Mouse (Mus musculus): Measurements from ENCODE around the gene Chtf18. TPM values are rescaled to one million over a fixed set of nuclear protein-coding genes. Genes with fewer than 3 reads are reported as not detected.

Gene Chtf18
- polyA plus RNA-seq, 1 experiment from 2014 or later, result 11.9 TPM

DNA sequence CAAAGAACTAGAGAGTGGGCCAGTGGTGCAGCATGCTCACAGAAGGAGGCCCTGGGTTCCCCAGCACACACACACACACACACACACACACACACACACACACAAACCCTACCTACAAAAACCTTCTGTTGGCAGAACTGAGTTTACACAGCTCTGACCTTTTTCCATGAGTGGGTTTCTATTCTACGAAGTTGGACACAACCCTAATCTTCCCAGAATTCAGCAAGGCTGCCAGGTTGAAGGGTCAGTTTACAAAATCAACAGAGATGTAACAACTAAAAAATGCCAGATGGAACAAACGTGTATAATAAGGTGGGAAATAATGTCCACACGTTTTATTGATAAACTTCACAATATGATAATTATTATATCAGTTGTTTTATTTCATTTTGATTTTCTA, 30.5 kb upstream of the Chtf18 start:
- 73% methylated on average over 3 of the region's 3 CpGs for WGBS
- no peaks in the 10 kb centered on the region for H3K27me3 ChIP-seq (ENCODE audit: control insufficient read depth, insufficient read depth, low read length)
- no peak overlapping the region for H3K9ac ChIP-seq (ENCODE audit: low read depth, low read length)
- H3K9me3 ChIP-seq (ENCODE audit: control insufficient read depth, low read length), result no peaks in the 10 kb centered on the region
- ATAC-seq (ENCODE audit: low FRiP score) (no peak), DNase-seq (ENCODE audit: low spot score) (no peak)
- H3K4me3 ChIP-seq (ENCODE audit: low read depth, low read length), result no peak overlapping the region
- H3K36me3 ChIP-seq (ENCODE audit: control insufficient read depth, insufficient read depth, low read length), result no peaks in the 10 kb centered on the region
- H3K4me2 ChIP-seq (replicated peaks; ENCODE audit: low read depth, low read length), result no peak overlapping the region
- no peaks in the 10 kb centered on the region for H3K4me1 ChIP-seq (replicated peaks; ENCODE audit: control insufficient read depth, insufficient read depth, low read length)
- no peak overlapping the region for H3K27ac ChIP-seq (ENCODE audit: low read depth, low read length)

- H3K27ac ChIP-seq (ENCODE audit: low read depth, low read length), result no peak overlapping the region
- no peaks in the 10 kb centered on the region for H3K4me1 ChIP-seq (replicated peaks; ENCODE audit: control insufficient read depth, insufficient read depth, low read length)
- DNase-seq (ENCODE audit: low spot score) (no peak), ATAC-seq (ENCODE audit: low FRiP score) (no peak)
- no peaks in the 10 kb centered on the region for H3K36me3 ChIP-seq (ENCODE audit: control insufficient read depth, insufficient read depth, low read length)
- H3K4me2 ChIP-seq (replicated peaks; ENCODE audit: low read depth, low read length), result no peak overlapping the region
- no peak overlapping the region for H3K4me3 ChIP-seq (ENCODE audit: low read depth, low read length)
- 83% methylated on average over 9 of the region's 9 CpGs for WGBS
- no peaks in the 10 kb centered on the region for H3K9me3 ChIP-seq (ENCODE audit: control insufficient read depth, low read length)
- no peaks in the 10 kb centered on the region for H3K27me3 ChIP-seq (ENCODE audit: control insufficient read depth, insufficient read depth, low read length)
- H3K9ac ChIP-seq (ENCODE audit: low read depth, low read length), result no peak overlapping the region
These were observed 29.4 kb upstream of the Chtf18 start for GRCm38 (mm10) chr17:25756378-25757242.

DNA sequence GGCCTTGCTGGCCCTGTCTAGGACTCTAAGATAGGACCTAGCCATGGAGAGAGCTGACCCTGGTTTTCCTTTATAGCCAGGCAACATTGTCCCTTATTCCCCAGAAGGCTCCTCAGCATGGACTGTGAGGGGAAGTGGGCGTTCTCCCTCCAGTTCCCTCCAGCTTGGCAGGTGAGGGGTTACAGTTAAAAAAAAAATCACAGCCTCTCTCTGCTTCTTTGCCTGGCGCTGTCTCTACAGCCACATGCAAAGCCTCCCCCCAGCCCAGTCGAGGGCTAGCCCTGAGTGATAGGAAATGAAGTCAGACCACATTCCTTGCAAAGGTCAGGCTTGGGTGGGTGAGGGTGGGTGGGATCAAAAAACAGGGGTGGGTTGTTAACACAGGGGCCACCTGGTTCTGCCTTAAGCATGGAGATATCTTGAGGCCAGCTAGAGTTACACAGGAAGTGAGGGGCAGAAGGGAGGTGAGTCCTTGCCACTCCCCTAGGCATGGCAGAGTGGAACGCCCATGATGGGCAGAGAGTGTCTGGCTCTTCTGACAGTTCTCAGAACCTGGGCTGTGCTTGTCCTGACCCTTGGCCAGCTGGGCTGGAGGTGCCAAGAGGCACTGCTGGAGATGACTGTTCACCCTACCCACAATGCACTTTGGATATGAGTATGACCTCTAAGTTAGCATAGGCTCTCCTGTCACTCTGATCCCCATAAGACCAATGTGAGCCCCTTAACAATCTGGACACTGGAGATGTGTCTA, 28.6 kb upstream of the Chtf18 start:
- H3K27ac ChIP-seq (ENCODE audit: low read depth, low read length), result no peak overlapping the region
- no peaks in the 10 kb centered on the region for H3K4me1 ChIP-seq (replicated peaks; ENCODE audit: control insufficient read depth, insufficient read depth, low read length)
- no peak for DNase-seq (ENCODE audit: low spot score)
- H3K27me3 ChIP-seq (ENCODE audit: control insufficient read depth, insufficient read depth, low read length), result no peaks in the 10 kb centered on the region
- 54% methylated on average over 4 of the region's 4 CpGs for WGBS
- no peak overlapping the region for H3K4me3 ChIP-seq (ENCODE audit: low read depth, low read length)
- H3K36me3 ChIP-seq (ENCODE audit: control insufficient read depth, insufficient read depth, low read length), result no peaks in the 10 kb centered on the region
- no peak for ATAC-seq (ENCODE audit: low FRiP score)
- no peak overlapping the region for H3K4me2 ChIP-seq (replicated peaks; ENCODE audit: low read depth, low read length)
- no peak overlapping the region for H3K9ac ChIP-seq (ENCODE audit: low read depth, low read length)
- no peaks in the 10 kb centered on the region for H3K9me3 ChIP-seq (ENCODE audit: control insufficient read depth, low read length)

DNA sequence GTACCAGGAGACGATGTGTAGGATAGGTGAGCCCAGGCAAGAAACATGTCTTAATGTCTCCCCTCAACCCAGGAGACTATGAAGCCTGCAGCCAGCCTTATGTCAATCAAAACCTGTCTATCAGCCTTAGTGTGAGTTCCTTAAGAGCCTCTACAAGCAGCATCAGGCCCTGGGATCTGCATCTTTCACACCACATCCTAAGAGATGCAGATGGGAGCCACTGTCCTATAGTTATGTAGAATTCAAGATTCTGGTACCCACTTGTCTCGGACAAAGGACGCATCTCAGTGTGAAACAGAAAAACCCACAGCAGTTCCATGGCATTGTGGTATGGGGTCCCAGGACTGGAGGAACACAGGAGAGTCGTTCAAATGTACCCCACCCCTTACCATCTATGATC, 27.9 kb upstream of the Chtf18 start:
- H3K4me1 ChIP-seq (replicated peaks; ENCODE audit: control insufficient read depth, insufficient read depth, low read length), result no peaks in the 10 kb centered on the region
- ATAC-seq (ENCODE audit: low FRiP score) (no peak), DNase-seq (ENCODE audit: low spot score) (no peak)
- H3K9ac ChIP-seq (ENCODE audit: low read depth, low read length), result no peak overlapping the region
- no peaks in the 10 kb centered on the region for H3K27me3 ChIP-seq (ENCODE audit: control insufficient read depth, insufficient read depth, low read length)
- no peak overlapping the region for H3K4me2 ChIP-seq (replicated peaks; ENCODE audit: low read depth, low read length)
- H3K27ac ChIP-seq (ENCODE audit: low read depth, low read length), result no peak overlapping the region
- H3K4me3 ChIP-seq (ENCODE audit: low read depth, low read length), result no peak overlapping the region
- H3K36me3 ChIP-seq (ENCODE audit: control insufficient read depth, insufficient read depth, low read length), result no peaks in the 10 kb centered on the region
- 73% methylated on average over 4 of the region's 4 CpGs for WGBS
- H3K9me3 ChIP-seq (ENCODE audit: control insufficient read depth, low read length), result no peaks in the 10 kb centered on the region

GRCm38 (mm10) chr17:25754241-25754640, 27.0 kb upstream of the Chtf18 start, which contains the start of gene Msln:
TSS of gene Msln (minus strand) at chr17:25754378.
- H3K4me2 ChIP-seq (replicated peaks; ENCODE audit: low read depth, low read length), result no peak within 1 kb of the TSS
- 85% methylated on average over 9 of the region's 9 CpGs for WGBS
- H3K4me1 ChIP-seq (replicated peaks; ENCODE audit: control insufficient read depth, insufficient read depth, low read length), result no peaks in the 10 kb centered on the region
- H3K4me3 ChIP-seq (ENCODE audit: low read depth, low read length), result no peak within 1 kb of the TSS
- H3K27me3 ChIP-seq (ENCODE audit: control insufficient read depth, insufficient read depth, low read length), result no peaks in the 10 kb centered on the region
- DNase-seq (ENCODE audit: low spot score) (no peak), ATAC-seq (ENCODE audit: low FRiP score) (no peak)
- H3K9me3 ChIP-seq (ENCODE audit: control insufficient read depth, low read length), result no peaks in the 10 kb centered on the region
- no peak within 1 kb of the TSS for H3K27ac ChIP-seq (ENCODE audit: low read depth, low read length)
- no peak within 1 kb of the TSS for H3K9ac ChIP-seq (ENCODE audit: low read depth, low read length)
- H3K36me3 ChIP-seq (ENCODE audit: control insufficient read depth, insufficient read depth, low read length), result no peaks in the 10 kb centered on the region

DNA sequence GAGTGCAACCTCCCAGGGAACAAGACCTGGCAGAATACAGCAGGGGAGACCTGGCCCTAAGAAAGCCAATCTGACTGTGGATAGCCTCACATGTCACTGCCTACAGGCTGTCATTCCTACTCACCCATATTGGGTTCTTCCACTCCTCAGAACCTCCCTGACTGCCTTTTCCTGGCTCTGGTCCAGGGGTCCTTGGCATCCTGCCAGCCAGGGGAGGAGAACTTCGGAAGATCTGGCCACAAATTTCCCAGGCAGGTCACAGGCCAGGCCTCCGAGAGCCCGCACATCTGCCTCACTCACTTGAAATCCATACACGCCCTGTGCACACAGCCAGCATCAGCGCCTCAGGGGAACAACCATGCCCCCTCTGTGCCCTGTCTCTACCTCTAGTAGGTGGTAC, 24.2 kb upstream of the Chtf18 start:
- no peaks in the 10 kb centered on the region for H3K36me3 ChIP-seq (ENCODE audit: control insufficient read depth, insufficient read depth, low read length)
- WGBS, result 80% methylated on average over 5 of the region's 5 CpGs
- no peak overlapping the region for H3K9ac ChIP-seq (ENCODE audit: low read depth, low read length)
- H3K4me3 ChIP-seq (ENCODE audit: low read depth, low read length), result no peak overlapping the region
- H3K4me1 ChIP-seq (replicated peaks; ENCODE audit: control insufficient read depth, insufficient read depth, low read length), result no peaks in the 10 kb centered on the region
- H3K27me3 ChIP-seq (ENCODE audit: control insufficient read depth, insufficient read depth, low read length), result no peaks in the 10 kb centered on the region
- H3K9me3 ChIP-seq (ENCODE audit: control insufficient read depth, low read length), result no peaks in the 10 kb centered on the region
- H3K27ac ChIP-seq (ENCODE audit: low read depth, low read length), result no peak overlapping the region
- no peak overlapping the region for H3K4me2 ChIP-seq (replicated peaks; ENCODE audit: low read depth, low read length)
- DNase-seq (ENCODE audit: low spot score) (no peak), ATAC-seq (ENCODE audit: low FRiP score) (no peak)

- H3K4me1 ChIP-seq (replicated peaks; ENCODE audit: control insufficient read depth, insufficient read depth, low read length), result no peaks in the 10 kb centered on the region
- H3K4me3 ChIP-seq (ENCODE audit: low read depth, low read length), result no peak overlapping the region
- DNase-seq (ENCODE audit: low spot score) (no peak), ATAC-seq (ENCODE audit: low FRiP score) (no peak)
- no peaks in the 10 kb centered on the region for H3K36me3 ChIP-seq (ENCODE audit: control insufficient read depth, insufficient read depth, low read length)
- H3K9ac ChIP-seq (ENCODE audit: low read depth, low read length), result no peak overlapping the region
- no peaks in the 10 kb centered on the region for H3K9me3 ChIP-seq (ENCODE audit: control insufficient read depth, low read length)
- 87% methylated on average over 6 of the region's 6 CpGs for WGBS
- H3K4me2 ChIP-seq (replicated peaks; ENCODE audit: low read depth, low read length), result no peak overlapping the region
- no peaks in the 10 kb centered on the region for H3K27me3 ChIP-seq (ENCODE audit: control insufficient read depth, insufficient read depth, low read length)
- H3K27ac ChIP-seq (ENCODE audit: low read depth, low read length), result no peak overlapping the region
These were observed 22.1 kb upstream of the Chtf18 start for GRCm38 (mm10) chr17:25749314-25749713.

DNA sequence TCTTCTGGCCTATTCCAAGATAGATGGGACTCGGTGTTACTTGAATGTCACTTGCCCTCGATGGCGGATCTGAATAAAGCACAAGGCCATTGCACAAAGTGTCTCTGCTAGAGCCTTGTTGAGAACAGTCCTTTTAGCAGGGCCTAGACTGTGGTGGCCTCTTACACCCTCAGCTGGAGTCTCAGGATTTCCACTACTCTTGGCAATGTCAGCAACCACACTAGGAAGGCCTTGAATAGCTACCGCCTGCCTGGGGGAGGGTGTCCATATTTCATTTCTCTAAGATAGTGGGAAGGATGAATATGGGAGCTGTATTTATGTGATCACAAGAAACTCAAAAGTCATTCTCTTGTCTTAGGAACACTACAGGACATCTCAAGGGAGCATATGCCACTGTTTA, 21.0 kb upstream of the Chtf18 start:
- Histone ChIP-seq H3K4me2 (replicated peaks; ENCODE audit: low read depth, low read length) (no peak overlapping the region), H3K27ac (ENCODE audit: low read depth, low read length) (no peak overlapping the region), H3K27me3 (ENCODE audit: control insufficient read depth, insufficient read depth, low read length) (no peaks in the 10 kb centered on the region), H3K9me3 (ENCODE audit: control insufficient read depth, low read length) (no peaks in the 10 kb centered on the region), H3K36me3 (ENCODE audit: control insufficient read depth, insufficient read depth, low read length) (no peaks in the 10 kb centered on the region), H3K4me1 (replicated peaks; ENCODE audit: control insufficient read depth, insufficient read depth, low read length) (no peaks in the 10 kb centered on the region), H3K9ac (ENCODE audit: low read depth, low read length) (no peak overlapping the region), H3K4me3 (ENCODE audit: low read depth, low read length) (no peak overlapping the region)
- 95% methylated on average over 4 of the region's 4 CpGs for WGBS
- DNase-seq (ENCODE audit: low spot score) (no peak), ATAC-seq (ENCODE audit: low FRiP score) (no peak)

DNA sequence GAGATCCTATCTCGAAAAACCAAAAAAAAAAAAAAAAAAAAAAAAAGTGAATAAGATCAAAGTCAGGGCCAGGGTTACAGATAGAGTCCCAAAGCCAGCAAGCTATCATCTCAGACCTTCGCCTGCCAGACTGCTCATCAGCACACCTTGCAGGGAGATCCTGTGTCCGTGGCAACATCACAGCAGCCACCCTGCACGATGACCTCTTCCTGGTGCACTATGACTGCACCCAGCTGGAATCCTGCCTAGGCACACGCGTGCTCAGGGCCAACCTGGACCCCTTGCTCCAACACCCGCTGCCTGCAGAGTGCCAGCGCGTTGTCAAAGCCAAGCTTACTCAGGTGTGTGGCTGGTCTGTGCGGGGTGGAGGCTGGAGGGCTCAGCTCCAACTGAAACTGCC, 17.1 kb upstream of the Chtf18 start:
- ATAC-seq (ENCODE audit: low FRiP score), result no peak
- no peak overlapping the region for H3K9ac ChIP-seq (ENCODE audit: low read depth, low read length)
- no peaks in the 10 kb centered on the region for H3K9me3 ChIP-seq (ENCODE audit: control insufficient read depth, low read length)
- no peaks in the 10 kb centered on the region for H3K36me3 ChIP-seq (ENCODE audit: control insufficient read depth, insufficient read depth, low read length)
- H3K4me2 ChIP-seq (replicated peaks; ENCODE audit: low read depth, low read length), result no peak overlapping the region
- 84% methylated on average over 10 of the region's 10 CpGs for WGBS
- DNase-seq (ENCODE audit: low spot score), result no peak
- no peaks in the 10 kb centered on the region for H3K27me3 ChIP-seq (ENCODE audit: control insufficient read depth, insufficient read depth, low read length)
- no peaks in the 10 kb centered on the region for H3K4me1 ChIP-seq (replicated peaks; ENCODE audit: control insufficient read depth, insufficient read depth, low read length)
- no peak overlapping the region for H3K27ac ChIP-seq (ENCODE audit: low read depth, low read length)
- no peak overlapping the region for H3K4me3 ChIP-seq (ENCODE audit: low read depth, low read length)
